Mouse (Mus musculus): Measurements from ENCODE around the gene Usp3. TPM values are rescaled to one million over a fixed set of nuclear protein-coding genes. Genes with fewer than 3 reads are reported as not detected.

Usp3 gene
- total RNA-seq, 1 experiment from 2014 or later = 81.8 TPM

DNA sequence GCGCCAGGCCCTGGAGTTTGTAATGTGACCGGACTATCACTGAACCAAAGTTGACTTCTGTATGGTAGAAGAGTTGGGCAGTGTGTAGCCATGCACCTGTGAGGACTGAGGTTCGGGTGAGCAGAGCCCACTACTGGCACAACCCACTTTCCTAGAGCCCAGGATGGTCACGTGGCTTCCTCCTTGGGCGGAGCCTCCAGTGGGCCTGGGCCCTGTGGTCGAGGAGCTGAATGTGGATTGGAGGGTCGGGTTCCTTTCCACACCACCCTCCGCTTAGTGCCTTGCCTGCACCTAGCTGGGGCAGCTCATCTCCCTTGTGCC lies 80.6 kb downstream of the Usp3 start:
- ATAC-seq (replicated peaks; ENCODE audit: low read depth, poor library complexity, severe bottlenecking) = peak; percentile 81

DNA sequence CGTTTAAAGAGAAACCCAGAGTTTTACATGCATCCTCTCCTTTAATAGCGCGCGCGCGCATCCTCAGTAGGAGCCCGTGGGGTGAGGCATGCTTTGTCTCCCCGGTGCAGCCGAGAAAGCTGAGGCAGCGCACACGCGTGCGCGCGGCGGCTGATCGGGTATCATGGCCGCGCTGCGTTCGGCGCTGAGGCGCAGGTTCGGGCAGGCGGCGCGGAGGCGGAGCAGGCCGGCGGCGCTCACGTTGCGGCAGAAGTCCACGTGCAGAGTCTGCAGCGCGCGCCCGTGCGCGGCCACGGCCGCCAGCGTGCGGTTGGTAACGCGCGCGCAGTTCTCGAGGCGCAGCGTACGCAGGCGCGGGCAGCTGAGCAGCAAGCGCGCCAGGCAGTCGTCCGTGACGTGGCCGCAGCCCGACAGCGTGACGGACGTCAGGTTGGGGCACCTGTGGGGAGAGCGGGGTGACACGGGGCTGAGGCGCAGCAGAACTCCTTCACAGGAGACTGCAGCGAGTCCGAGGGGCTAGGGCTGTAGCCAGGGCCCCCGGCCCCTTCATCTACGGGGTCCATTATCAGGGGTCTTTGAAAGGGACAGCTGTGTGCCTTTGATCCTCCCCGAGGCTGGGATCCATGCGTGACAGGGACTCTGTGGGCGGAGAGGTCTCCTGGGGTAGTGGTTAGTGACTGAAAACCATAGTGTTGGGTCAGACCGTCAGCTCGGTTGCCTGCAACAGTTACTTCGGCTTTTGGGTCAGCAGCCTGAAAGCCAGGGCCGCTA lies 81.2 kb downstream of the Usp3 start:
- ATAC-seq (replicated peaks; ENCODE audit: low read depth, poor library complexity, severe bottlenecking) = peak; percentile 62

DNA sequence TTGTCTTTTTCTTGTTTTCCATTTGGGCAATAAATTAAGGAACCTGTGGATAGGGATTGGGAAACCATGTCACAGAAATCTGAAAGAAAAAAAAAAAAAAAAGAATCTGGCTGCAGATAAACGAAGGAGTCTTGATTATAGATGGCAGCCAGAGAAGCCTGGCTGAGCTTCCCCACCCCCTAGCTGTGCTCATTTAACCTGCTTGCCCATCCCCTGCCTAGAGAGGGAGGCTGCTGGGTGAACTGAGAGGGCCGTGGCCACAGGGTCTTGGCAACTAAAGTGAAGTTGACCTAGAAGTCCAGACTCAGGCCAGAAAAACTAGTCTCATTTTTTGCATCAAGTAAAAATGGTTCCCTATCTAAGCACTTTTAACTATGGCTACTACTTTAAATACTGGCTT lies 82.0 kb downstream of the Usp3 start:
- ATAC-seq (replicated peaks; ENCODE audit: low read depth, poor library complexity, severe bottlenecking) = no peak

DNA sequence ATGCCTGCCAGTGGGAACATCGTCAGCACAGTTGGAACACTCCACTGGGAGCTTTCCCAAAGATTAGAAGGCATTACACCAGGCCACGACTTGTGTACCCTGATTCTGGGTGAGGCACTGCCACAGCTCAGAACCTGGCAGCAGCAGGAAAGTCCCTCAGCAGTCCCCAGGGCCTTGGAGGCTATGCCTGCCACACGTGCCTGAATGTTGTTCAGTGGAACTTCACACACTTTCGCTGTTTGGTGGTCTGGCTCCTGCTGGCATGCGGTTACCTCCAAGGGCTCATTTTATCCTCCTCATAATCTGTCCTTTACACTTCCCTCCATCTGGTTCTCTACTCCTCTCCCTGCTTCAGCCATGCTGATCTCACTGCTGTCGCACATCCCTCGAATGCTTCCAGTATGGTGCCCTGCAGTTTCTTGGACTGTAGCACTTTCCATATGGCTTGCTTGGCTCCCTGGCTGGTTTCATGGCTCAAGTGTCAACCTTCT lies 82.5 kb downstream of the Usp3 start:
- no peak for ATAC-seq (replicated peaks; ENCODE audit: low read depth, poor library complexity, severe bottlenecking)

DNA sequence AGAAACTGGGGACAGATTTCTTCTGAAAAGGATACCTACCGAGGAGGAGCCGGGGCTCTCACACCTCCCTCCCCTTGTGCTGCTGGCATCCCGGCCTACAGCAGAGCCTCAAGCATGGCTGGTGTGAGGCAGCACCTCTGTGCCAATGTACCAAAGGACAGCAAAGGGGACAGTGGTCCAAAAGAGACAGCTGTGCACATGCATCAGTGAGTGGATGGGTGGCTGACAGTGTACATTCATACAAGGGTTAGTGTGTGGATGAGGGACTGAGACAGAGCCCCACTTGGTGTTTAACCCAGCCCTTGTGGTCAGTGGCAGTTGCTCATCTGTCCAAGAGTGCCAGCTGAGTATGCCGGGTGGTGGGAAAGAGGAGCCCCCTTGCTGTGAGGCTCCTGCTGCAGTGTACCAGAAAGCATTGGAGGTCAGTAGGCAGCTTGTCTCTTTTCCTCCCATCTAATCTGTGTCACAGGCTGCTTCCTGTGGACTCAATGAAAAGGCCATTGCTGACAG lies 84.0 kb downstream of the Usp3 start:
- no peak for ATAC-seq (replicated peaks; ENCODE audit: low read depth, poor library complexity, severe bottlenecking)

DNA sequence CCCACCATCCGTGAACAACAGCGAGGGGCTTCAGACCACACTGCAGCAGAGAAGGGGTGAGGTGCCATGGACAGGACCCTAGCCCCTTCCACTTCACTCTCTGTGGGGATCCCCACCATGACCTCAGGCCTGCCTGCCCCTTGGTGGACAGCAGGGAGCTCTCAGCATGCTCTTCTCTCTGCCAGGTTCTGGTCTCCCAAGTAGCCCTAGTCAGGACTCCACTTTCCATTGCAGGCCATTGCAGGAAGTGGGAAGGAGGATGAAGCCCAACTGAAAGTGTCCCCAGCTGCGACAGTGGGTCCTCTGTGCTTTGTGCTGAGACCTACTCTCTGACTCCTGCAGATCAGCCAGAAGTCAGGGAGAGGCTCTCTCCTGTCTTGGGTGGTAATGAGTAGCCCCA lies 85.3 kb downstream of the Usp3 start:
- ATAC-seq (replicated peaks; ENCODE audit: low read depth, poor library complexity, severe bottlenecking) = no peak

DNA sequence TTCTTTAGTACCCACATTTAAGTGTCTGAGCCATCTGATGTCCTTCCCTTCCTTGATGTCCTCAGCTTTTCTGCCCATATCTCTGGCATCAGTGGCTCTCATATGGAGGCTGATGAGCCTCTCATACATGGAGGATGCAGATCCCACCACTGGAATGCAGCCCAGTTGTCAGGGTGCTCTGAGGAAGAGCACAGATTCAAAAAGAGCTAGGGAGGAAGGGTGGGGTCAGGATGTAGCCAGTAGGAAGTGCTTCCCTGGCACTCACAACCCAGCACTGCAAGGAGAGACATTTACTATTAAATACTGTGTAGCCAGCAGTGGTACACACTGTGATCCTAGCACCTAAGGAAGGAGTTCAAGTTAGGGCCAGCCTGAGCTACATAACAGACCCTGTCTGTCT lies 86.5 kb downstream of the Usp3 start:
- no peak for ATAC-seq (replicated peaks; ENCODE audit: low read depth, poor library complexity, severe bottlenecking)

DNA sequence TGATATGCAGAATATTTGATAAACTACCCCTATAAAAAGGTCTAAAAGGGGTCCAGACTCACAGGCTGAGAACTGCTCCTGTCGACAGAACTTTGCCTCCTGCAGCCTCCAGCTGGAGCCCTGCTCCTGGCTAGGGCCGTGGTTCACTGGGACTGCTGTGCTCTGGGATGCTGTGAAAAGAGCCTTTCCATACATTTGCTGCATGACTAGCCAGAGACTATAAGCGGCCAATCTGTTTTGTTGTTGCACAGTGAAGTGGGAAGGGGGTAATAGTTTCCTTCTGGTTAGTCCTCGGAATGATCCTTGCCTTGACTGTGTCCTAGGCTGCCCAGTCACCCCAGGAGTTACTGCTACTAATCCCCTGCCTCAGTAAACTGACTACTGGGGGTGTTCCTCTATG lies 86.9 kb downstream of the Usp3 start:
- ATAC-seq (replicated peaks; ENCODE audit: low read depth, poor library complexity, severe bottlenecking) = no peak

DNA sequence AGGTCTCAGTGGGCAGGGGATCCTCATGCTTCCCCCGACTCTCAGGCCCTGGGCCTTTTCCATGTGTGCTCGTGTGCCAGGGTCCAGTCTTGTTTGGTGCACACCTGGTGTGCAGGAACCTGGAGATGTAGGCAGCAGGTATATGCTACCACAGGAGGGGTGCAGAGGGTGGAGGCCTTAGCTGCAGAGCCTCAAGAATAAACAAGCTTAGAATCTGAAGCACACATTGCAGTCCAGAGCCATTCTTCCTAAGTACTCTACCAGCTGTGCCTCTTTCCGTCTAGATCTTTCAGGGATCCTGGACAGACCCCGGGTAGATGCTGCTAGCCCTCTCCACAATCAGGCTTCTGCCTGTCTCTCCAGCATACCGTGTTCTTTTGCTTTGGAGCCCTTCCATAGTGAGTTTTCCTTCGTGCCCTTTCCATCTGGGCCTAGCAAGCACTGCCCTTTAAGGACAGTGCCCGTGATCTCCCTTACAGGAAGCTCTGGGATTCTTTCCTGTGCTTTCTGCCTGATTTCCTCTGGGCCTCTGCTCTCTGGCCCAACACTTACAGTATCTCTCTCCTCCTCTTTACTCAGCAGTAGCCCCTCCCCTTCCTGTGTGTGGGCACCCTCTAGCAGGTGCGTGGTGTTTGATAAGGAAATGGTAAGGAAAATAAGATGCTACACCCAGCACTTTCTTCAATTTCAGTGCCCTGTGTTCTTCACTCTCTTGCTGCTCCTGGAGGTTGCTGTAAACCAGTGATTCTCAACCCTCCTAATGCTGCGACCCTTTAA lies 87.6 kb downstream of the Usp3 start:
- ATAC-seq (replicated peaks; ENCODE audit: low read depth, poor library complexity, severe bottlenecking) = peak; percentile 80

DNA sequence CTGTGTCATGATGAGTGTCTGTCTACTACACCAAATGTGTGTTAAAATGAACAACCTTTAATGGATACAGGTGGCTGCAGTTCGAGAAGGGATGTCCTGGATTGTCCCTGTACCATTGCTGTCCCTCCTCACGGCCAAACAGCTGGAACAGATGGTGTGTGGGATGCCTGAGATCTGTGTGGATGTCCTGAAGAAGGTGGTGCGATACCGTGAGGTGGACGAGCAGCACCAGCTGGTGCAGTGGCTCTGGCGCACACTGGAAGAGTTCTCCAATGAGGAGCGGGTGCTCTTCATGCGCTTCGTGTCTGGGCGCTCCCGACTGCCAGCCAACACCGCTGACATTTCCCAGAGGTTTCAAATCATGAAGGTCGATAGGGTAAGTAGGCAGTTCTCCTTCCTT lies 88.4 kb downstream of the Usp3 start:
- no peak for ATAC-seq (replicated peaks; ENCODE audit: low read depth, poor library complexity, severe bottlenecking)

DNA sequence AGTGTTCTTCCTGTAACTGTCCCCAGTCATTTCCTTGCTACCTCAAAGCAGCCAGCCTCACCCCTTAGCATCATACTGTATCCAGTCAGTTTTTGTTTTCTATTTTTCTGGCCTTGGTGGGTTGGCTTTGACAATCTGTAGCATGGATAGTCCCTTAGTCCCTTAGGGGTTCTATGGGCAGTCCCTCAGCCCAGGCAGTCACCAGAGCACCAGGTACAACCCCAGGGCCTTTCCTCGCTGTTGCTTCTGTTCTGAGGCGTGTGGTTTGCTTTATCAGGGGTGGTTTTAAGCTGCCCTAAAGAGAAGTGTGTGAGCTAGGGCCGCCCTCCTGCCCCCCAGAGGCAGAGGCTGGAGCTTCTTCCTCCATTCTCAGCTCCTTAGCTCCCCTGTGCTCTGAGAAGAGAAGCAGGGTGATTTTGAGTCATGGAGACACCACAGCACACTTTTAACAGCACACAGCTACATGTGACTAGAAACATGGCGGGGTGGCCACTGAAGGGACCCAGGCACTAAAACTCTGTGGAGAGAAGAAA lies 89.0 kb downstream of the Usp3 start:
- ATAC-seq (replicated peaks; ENCODE audit: low read depth, poor library complexity, severe bottlenecking) = peak; percentile 66

DNA sequence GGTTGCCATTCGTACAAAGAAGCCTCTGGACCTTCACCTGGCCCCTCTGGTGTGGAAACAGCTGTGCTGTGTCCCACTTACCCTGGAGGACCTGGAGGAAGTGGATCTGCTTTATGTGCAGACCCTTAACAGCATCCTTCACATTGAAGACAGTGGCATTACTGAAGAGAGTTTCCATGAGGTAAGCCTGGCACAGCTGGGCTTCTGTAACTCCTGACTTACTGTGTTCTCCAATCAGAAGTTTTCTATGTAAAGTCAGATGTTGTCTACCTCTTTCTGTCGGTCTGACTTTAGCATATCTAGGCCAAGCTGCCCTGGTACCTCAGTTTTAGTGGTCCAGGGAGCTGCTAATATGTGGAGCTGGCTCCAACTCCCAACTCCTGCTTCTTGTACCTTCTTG lies 91.7 kb downstream of the Usp3 start:
- ATAC-seq (replicated peaks; ENCODE audit: low read depth, poor library complexity, severe bottlenecking) = no peak

DNA sequence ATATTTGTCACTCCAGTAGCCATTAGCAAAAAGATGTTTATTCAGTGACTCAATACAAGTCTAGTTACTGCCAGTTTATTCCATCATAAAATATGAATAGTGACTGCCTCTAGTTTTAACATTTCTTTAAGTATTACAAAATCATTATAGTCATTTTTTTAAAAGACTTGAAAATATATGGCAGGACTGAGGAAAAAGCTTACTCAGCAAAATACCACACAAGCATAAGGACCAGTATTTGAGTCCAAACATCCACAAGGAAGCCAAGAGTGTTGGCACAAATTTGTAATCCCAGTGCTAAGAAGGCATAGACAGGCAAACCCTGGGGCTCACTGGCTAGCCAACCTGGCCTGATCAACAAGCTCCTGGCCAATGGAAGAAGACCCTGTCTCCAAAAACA lies 99.0 kb downstream of the Usp3 start:
- ATAC-seq (replicated peaks; ENCODE audit: low read depth, poor library complexity, severe bottlenecking) = no peak

DNA sequence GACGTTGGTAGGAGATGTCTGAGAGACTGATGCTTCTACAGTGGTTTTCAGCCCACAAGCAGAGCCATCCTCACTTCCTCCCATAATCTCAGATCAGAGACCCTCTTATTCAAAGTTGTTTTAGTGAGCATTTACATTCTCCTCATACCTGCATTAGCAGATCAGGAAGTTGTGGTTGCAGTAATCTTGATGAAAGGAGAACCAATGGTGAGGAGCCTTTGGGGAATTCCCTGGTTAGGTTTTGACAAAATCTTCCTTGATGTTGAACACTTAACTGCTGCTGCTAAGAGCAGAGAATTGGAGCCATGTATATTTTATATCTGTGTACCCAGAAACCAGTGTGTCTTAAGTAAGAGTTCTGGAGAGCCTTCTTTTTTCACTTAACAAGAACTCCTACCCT lies 100.6 kb downstream of the Usp3 start:
- ATAC-seq (replicated peaks; ENCODE audit: low read depth, poor library complexity, severe bottlenecking) = no peak

DNA sequence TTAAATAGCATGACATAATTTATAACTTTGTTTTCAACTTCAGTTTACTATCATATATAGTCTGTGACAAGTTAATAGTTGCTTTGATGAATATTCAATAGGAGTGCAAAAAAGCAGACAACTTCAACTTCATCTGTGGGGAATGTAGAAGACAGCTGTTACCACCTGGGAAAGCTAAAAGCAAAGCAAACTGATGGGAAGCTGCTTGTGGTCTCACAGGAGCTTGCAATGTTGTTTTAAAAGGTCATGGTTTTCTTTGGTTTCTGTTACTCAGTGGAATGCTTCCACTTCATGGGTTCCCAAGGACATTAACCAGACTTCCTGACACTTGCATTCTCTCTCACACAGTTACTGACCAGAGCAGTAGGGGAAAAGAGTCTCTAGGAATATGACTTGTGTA lies 104.2 kb downstream of the Usp3 start:
- no peak for ATAC-seq (replicated peaks; ENCODE audit: low read depth, poor library complexity, severe bottlenecking)

DNA sequence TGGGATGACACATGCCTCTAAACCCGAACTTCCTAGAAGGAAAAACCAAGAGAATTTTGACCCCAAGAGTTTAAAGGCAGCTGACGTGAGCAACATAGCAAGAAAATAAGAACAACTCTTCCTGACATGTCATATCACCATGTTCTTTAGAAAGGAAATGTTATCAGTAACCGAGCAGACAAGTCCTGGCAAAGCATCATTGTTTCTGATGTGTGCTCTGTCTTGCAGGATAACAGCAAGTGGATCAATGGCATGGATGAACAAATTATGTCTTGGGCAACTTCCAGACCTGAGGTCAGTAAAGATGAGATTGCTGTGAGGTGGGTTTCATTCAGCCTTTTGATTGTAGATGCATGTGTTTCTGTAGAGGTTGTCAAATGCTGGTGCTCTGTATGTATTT lies 109.5 kb downstream of the Usp3 start:
- no peak; the same call in 1 of the 2 replicates for ATAC-seq (replicated peaks; ENCODE audit: low read depth, poor library complexity, severe bottlenecking)

DNA sequence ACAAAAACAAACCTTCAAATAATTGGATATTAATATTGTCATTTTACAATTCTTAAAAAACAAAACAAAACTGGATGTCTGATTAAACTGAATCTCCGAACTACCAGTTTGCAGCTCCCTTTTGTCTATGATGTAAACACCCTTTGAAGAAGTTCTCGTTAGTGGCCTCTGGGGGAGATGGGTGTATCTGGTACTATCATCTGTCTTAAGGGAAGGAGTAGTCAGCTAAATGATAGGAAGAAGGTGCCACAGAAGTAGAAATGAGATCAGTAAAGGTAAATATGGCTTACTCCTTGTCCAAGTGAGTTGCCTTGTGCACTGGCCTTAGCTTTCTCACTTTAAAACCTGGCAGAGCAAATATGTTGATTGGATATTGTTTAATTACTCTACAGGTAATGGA lies 115.2 kb downstream of the Usp3 start:
- no peak for ATAC-seq (replicated peaks; ENCODE audit: low read depth, poor library complexity, severe bottlenecking)

DNA sequence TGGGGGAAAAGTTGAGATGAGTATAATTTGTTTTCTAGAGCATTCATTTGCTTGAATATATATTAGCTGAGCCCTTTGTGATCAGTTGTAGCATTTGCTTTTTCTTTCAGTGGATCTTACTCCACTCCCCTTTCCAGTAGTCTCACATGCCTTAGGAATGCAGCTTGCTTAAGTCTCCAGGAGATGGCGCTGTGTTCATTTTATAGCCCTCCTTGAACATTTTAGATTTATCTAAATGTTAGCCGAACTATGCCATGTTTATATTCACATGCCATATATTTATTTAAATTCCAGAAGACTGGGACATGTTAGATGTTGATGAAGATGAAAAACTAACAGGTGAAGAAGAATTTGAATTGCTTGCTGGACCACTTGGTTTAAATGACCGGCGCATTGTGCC lies 127.9 kb downstream of the Usp3 start:
- 0 out of 2 replicates have a peak, but pooled peaks have one; percentile 45 for ATAC-seq (replicated peaks; ENCODE audit: low read depth, poor library complexity, severe bottlenecking)

All from common myeloid progenitor, adult 5-6 weeks (primary cell).